Mouse (Mus musculus) heart, postnatal 0 days (tissue): ENCODE results near the gene Slc39a11. TPM values are rescaled to one million over a fixed set of nuclear protein-coding genes. Genes with fewer than 3 reads are reported as not detected.
A peak's percentile ranks its signal among the peaks of the same experiment; 100 is the strongest.

ENCODE experiments used
- ATAC-seq: fragments of 200-750 bp; cut with Nextera tagmentation; 2 replicates; pipeline ENCODE4 v1.8.0; 2017; ENCODE audit warnings: low read depth, moderate number of reproducible peaks, moderate library complexity; ENCODE audit not compliant: insufficient read depth
- DNase-seq: peaks from one replicate; pipeline ENCODE4 v3.0.0-alpha.2; 2016; ENCODE audit warnings: low spot score
- H3K27ac ChIP-seq: fragments of 300-500 bp; sonication (generic); 2 replicates; pipeline ENCODE4 v1.5.1; 2014; ENCODE audit warnings: low read depth, mild to moderate bottlenecking
- H3K27me3 ChIP-seq: fragments of 300-500 bp; sonication (generic); 2 replicates; pipeline ENCODE4 v1.6.1; 2014; ENCODE audit warnings: low read length, mixed read lengths; ENCODE audit not compliant: control insufficient read depth, insufficient read depth
- H3K36me3 ChIP-seq: fragments of 300-500 bp; sonication (generic); replicated peaks from 2 replicates; pipeline ENCODE4 v1.6.1; 2014; ENCODE audit warnings: low read length, mixed read lengths; ENCODE audit not compliant: control insufficient read depth, insufficient read depth
- H3K4me1 ChIP-seq: fragments of 300-500 bp; sonication (generic); 2 replicates; pipeline ENCODE4 v1.6.1; 2014; ENCODE audit warnings: antibody characterized with exemption; ENCODE audit not compliant: control insufficient read depth, insufficient read depth
- H3K4me2 ChIP-seq: fragments of 300-500 bp; sonication (generic); 2 replicates; pipeline ENCODE4 v1.6.1; 2014; ENCODE audit warnings: low read depth, mild to moderate bottlenecking, low read length, moderate library complexity
- H3K4me3 ChIP-seq: fragments of 300-500 bp; sonication (generic); 2 replicates; pipeline ENCODE4 v1.5.1; 2014; ENCODE audit warnings: low read depth, low read length
- H3K9ac ChIP-seq: fragments of 300-500 bp; sonication (generic); replicated peaks from 2 replicates; pipeline ENCODE4 v1.6.1; 2014; ENCODE audit warnings: low read depth, low read length, mixed read lengths
- H3K9me3 ChIP-seq: fragments of 300-500 bp; sonication (generic); replicated peaks from 2 replicates; pipeline ENCODE4 v1.6.1; 2016; ENCODE audit warnings: low read length; ENCODE audit not compliant: control insufficient read depth
- CTCF ChIP-seq: IDR thresholded peaks from 2 replicates; pipeline ENCODE4 v1.5.1; 2016; ENCODE audit warnings: antibody characterized with exemption, control low read depth, low read depth
- EP300 ChIP-seq: IDR thresholded peaks from 2 replicates; pipeline ENCODE4 v1.6.1; 2016; ENCODE audit warnings: antibody characterized with exemption, low read depth
- WGBS: fragments of 180-500 bp; shearing (Covaris S2); extraction: QIAGEN DNeasy Blood & Tissue Kit; methylation state at CpG from one replicate; pipeline ENCODE4 v1.1.7; 2014; 5-methylcytosine and 5-hydroxymethylcytosine counted together
- polyA plus RNA-seq: library from polyadenylated mRNA; unstranded; fragments of >200 nt; fragmentation: Nextera tagmentation; extraction: Ambion mirVana; gene quantifications from 2 replicates; pipeline ENCODE4 v1.2.1, GENCODE M21; 2015
- total RNA-seq: library from RNA; depleted of rRNA; stranded (reverse); fragments of >200 nt; gene quantifications from 2 replicates; pipeline ENCODE4 v1.2.3, GENCODE M21; 2014; ENCODE audit warnings: low replicate concordance

Gene Slc39a11
- total and polyA plus RNA-seq, 2 experiments from 2014 or later: 8.6 to 16.3 TPM

GRCm38 (mm10) chr11:113504459-113505062, 145.3 kb downstream of the Slc39a11 start:
- no peaks in the 10 kb centered on the region for H3K27me3 ChIP-seq
- no peak for TF ChIP-seq CTCF
- TF ChIP-seq EP300: no peak
- H3K9ac ChIP-seq: no peak overlapping the region
- no peak overlapping the region for H3K4me3 ChIP-seq
- no peak for ATAC-seq
- H3K9me3 ChIP-seq: no peaks in the 10 kb centered on the region
- no peak overlapping the region for H3K27ac ChIP-seq
- WGBS: 55% methylated on average over 11 of the region's 11 CpGs
- no peak for DNase-seq
- H3K4me2 ChIP-seq: no peak overlapping the region
- H3K4me1 ChIP-seq: no peaks in the 10 kb centered on the region
- no peaks in the 10 kb centered on the region for H3K36me3 ChIP-seq

- H3K4me2 ChIP-seq: no peak overlapping the region
- no peak overlapping the region for H3K9ac ChIP-seq
- no peak overlapping the region for H3K27ac ChIP-seq
- DNase-seq (no peak), ATAC-seq (no peak)
- WGBS: 78% methylated on average over 6 of the region's 6 CpGs
- no peaks in the 10 kb centered on the region for H3K4me1 ChIP-seq
- no peaks in the 10 kb centered on the region for H3K9me3 ChIP-seq
- no peaks in the 10 kb centered on the region for H3K27me3 ChIP-seq
- no peak overlapping the region for H3K4me3 ChIP-seq
- H3K36me3 ChIP-seq: no peaks in the 10 kb centered on the region
- TF ChIP-seq CTCF (no peak), EP300 (no peak)
Observed at GRCm38 (mm10) chr11:113502968-113503367, 146.9 kb downstream of the Slc39a11 start.

GRCm38 (mm10) chr11:113500631-113501305, 149.1 kb downstream of the Slc39a11 start:
- no peak for ATAC-seq
- Histone ChIP-seq H3K27me3 (no peaks in the 10 kb centered on the region), H3K4me2 (no peak overlapping the region), H3K4me1 (no peaks in the 10 kb centered on the region), H3K27ac (no peak overlapping the region), H3K9ac (no peak overlapping the region), H3K4me3 (no peak overlapping the region), H3K9me3 (no peaks in the 10 kb centered on the region), H3K36me3 (no peaks in the 10 kb centered on the region)
- WGBS: 60% methylated on average over 20 of the region's 20 CpGs
- DNase-seq: no peak
- TF ChIP-seq EP300 (no peak), CTCF (no peak)

- no peaks in the 10 kb centered on the region for H3K27me3 ChIP-seq
- 62% methylated on average over 9 of the region's 9 CpGs for WGBS
- DNase-seq (no peak), ATAC-seq (no peak)
- no peaks in the 10 kb centered on the region for H3K36me3 ChIP-seq
- no peak overlapping the region for H3K9ac ChIP-seq
- H3K4me3 ChIP-seq: no peak overlapping the region
- H3K4me1 ChIP-seq: no peaks in the 10 kb centered on the region
- no peak for TF ChIP-seq EP300
- TF ChIP-seq CTCF: peak; percentile 41
- no peak overlapping the region for H3K27ac ChIP-seq
- no peak overlapping the region for H3K4me2 ChIP-seq
- H3K9me3 ChIP-seq: no peaks in the 10 kb centered on the region
Observed at GRCm38 (mm10) chr11:113498889-113499288, 151.0 kb downstream of the Slc39a11 start.

- Histone ChIP-seq H3K9ac (no peak overlapping the region), H3K27ac (no peak overlapping the region), H3K4me3 (no peak overlapping the region), H3K36me3 (no peaks in the 10 kb centered on the region), H3K4me2 (no peak overlapping the region), H3K4me1 (no peaks in the 10 kb centered on the region), H3K9me3 (no peaks in the 10 kb centered on the region), H3K27me3 (no peaks in the 10 kb centered on the region)
- TF ChIP-seq CTCF: no peak
- TF ChIP-seq EP300: no peak
- ATAC-seq: no peak
- 87% methylated on average over 12 of the region's 12 CpGs for WGBS
- no peak for DNase-seq
Observed at GRCm38 (mm10) chr11:113494021-113494546, 155.8 kb downstream of the Slc39a11 start.
